8 mouse cellular contexts compared by ENCODE assay signal in the genomic region with DNA sequence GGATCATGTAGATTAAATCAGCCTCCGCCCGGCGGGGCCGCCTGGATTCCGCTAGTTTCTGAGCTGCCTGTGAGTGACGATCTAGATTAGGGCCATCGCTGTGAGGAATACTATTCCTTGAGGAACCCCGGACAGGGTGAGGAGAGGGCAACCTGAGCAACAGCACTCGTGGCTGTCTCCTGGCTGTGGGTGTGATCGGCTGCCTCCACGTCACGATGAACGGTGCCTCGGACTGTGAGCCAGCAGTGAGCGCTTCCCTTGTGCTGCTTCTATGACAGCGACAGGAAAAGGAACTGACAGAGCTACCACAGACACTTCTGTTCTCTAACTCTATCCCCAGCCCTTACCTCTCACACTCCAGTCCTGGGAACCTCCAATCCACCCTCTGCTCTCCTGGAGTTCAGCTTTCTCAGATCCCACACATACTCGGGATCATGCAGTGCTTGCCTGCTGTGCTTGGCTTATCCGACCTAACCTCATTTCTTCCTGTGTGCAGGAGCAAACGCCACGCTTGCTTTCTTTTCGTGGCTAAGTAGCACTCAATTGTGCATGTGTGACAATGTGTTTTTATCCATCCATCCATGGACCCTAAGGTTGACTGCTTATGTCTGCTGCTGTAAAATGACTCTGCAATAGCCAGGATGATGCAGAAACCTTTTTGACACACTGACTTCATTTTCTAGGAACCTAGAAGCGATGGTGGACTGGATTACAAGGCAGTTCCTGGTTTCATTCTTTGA. TPM values are rescaled to one million over a fixed set of nuclear protein-coding genes. Genes with fewer than 3 reads are reported as not detected.
DNase-seq lines count a peak whose midpoint lies in the region; ATAC-seq and TF ChIP-seq lines count a peak whose summit lies in the region.

No protein-coding gene starts in this region.

- no peak for TF ChIP-seq CTCF in heart, adult 2 months (IDR thresholded peaks at IDR 0.05)
- no peak for TF ChIP-seq CTCF in lung, postnatal 0 days (IDR thresholded peaks at IDR 0.05)

- no peak overlapping the region for H3K27ac ChIP-seq in forebrain, embryonic 13.5 days
- no peak overlapping the region for H3K27ac ChIP-seq in forebrain, embryonic 16.5 days (ENCODE audit: low read length)
- peak overlapping the region; percentile 24; the same call in 1 of the 2 replicates for H3K27ac ChIP-seq in heart, adult 2 months
- H3K27ac ChIP-seq in lung, postnatal 0 days (ENCODE audit: low read length), result no peak overlapping the region
- H3K27ac ChIP-seq in neural tube, embryonic 15.5 days (replicated peaks), result no peak overlapping the region

- H3K9me3 ChIP-seq in forebrain, embryonic 13.5 days (replicated peaks), result no peaks in the 10 kb centered on the region
- H3K9me3 ChIP-seq in forebrain, embryonic 16.5 days (ENCODE audit: control insufficient read depth, low read length), result no peaks in the 10 kb centered on the region
- H3K9me3 ChIP-seq in lung, postnatal 0 days (ENCODE audit: low read length), result no peaks in the 10 kb centered on the region
- no peaks in the 10 kb centered on the region for H3K9me3 ChIP-seq in neural tube, embryonic 15.5 days (replicated peaks)

- no peak for ATAC-seq in forebrain, embryonic 13.5 days
- no peak for ATAC-seq in forebrain, embryonic 16.5 days
- peak; percentile 39; the same call in 1 of the 2 replicates for ATAC-seq in lung, postnatal 0 days
- no peak for ATAC-seq in neural tube, embryonic 15.5 days (ENCODE audit: low FRiP score)

- H3K4me3 ChIP-seq in forebrain, embryonic 13.5 days, result no peak overlapping the region
- H3K4me3 ChIP-seq in forebrain, embryonic 16.5 days (replicated peaks; ENCODE audit: low read length), result no peak overlapping the region
- H3K4me3 ChIP-seq in heart, adult 2 months, result peak overlapping the region; percentile 38
- no peak overlapping the region for H3K4me3 ChIP-seq in lung, postnatal 0 days (ENCODE audit: low read depth, low read length)
- no peak overlapping the region for H3K4me3 ChIP-seq in neural tube, embryonic 15.5 days (replicated peaks)

- H3K4me2 ChIP-seq in forebrain, embryonic 13.5 days, result peak overlapping the region; percentile 15
- H3K4me2 ChIP-seq in forebrain, embryonic 16.5 days (ENCODE audit: low read length), result no peak overlapping the region
- H3K4me2 ChIP-seq in lung, postnatal 0 days (replicated peaks; ENCODE audit: low read depth, low read length), result peak overlapping the region; percentile 30
- no peak overlapping the region for H3K4me2 ChIP-seq in neural tube, embryonic 15.5 days

- H3K9ac ChIP-seq in forebrain, embryonic 13.5 days, result no peak overlapping the region
- no peak overlapping the region for H3K9ac ChIP-seq in forebrain, embryonic 16.5 days (replicated peaks; ENCODE audit: low read depth, low read length)
- H3K9ac ChIP-seq in heart, adult 2 months (ENCODE audit: low read depth, low read length), result peak overlapping the region; percentile 39
- H3K9ac ChIP-seq in lung, postnatal 0 days (replicated peaks; ENCODE audit: low read depth), result no peak overlapping the region
- no peak overlapping the region for H3K9ac ChIP-seq in neural tube, embryonic 15.5 days (replicated peaks)

- H3K36me3 ChIP-seq in forebrain, embryonic 13.5 days (ENCODE audit: poor library complexity, severe bottlenecking), result peaks cover 4% of the 10 kb centered on the region; the same call in 1 of the 2 replicates
- no peaks in the 10 kb centered on the region for H3K36me3 ChIP-seq in forebrain, embryonic 16.5 days (ENCODE audit: control insufficient read depth, insufficient read depth)
- no peaks in the 10 kb centered on the region for H3K36me3 ChIP-seq in heart, adult 2 months (ENCODE audit: control insufficient read depth, insufficient read depth, low read length)
- H3K36me3 ChIP-seq in lung, postnatal 0 days (ENCODE audit: insufficient read depth, low read length), result no peaks in the 10 kb centered on the region
- H3K36me3 ChIP-seq in neural tube, embryonic 15.5 days, result no peaks in the 10 kb centered on the region

- no peak for TF ChIP-seq POLR2A in heart, adult 2 months (IDR thresholded peaks at IDR 0.05; ENCODE audit: insufficient read depth, low read depth, low read length)

- DNase-seq in CD4-positive, CD25-positive, alpha-beta regulatory T cell, adult 2 months (ENCODE audit: low read depth, low spot score), result peak; percentile 53
- DNase-seq in heart, adult 2 months, result peak; percentile 46
- DNase-seq in lung, postnatal 0 days (ENCODE audit: low spot score), result no peak
- no peak for DNase-seq in ovary, postnatal 36 days (ENCODE audit: low spot score)
- no peak for DNase-seq in cerebellum, postnatal 36 days

- no peaks in the 10 kb centered on the region; the same call in 1 of the 2 replicates for H3K79me2 ChIP-seq in heart, adult 2 months (replicated peaks; ENCODE audit: control insufficient read depth, insufficient read depth, low read length)

- TF ChIP-seq EP300 in heart, adult 2 months (IDR thresholded peaks at IDR 0.05; ENCODE audit: insufficient read depth, low read depth, low read length), result no peak
- TF ChIP-seq EP300 in lung, postnatal 0 days (IDR thresholded peaks at IDR 0.05), result no peak

- 73% methylated on average over 22 of the region's 22 CpGs for WGBS in forebrain, embryonic 13.5 days
- WGBS in forebrain, embryonic 16.5 days, result 64% methylated on average over 22 of the region's 22 CpGs
- WGBS in heart, adult 2 months, result 31% methylated on average over 22 of the region's 22 CpGs
- 54% methylated on average over 22 of the region's 22 CpGs for WGBS in lung, postnatal 0 days
- WGBS in neural tube, embryonic 15.5 days, result 74% methylated on average over 22 of the region's 22 CpGs

- H3K4me1 ChIP-seq in forebrain, embryonic 13.5 days, result peaks cover 51% of the 10 kb centered on the region
- peaks cover 14% of the 10 kb centered on the region for H3K4me1 ChIP-seq in forebrain, embryonic 16.5 days (replicated peaks; ENCODE audit: control insufficient read depth, insufficient read depth, low read length)
- no peaks in the 10 kb centered on the region for H3K4me1 ChIP-seq in heart, adult 2 months (ENCODE audit: control insufficient read depth, insufficient read depth, low read length)
- H3K4me1 ChIP-seq in lung, postnatal 0 days (ENCODE audit: insufficient read depth, low read depth, low read length), result peaks cover 11% of the 10 kb centered on the region
- H3K4me1 ChIP-seq in neural tube, embryonic 15.5 days, result peaks cover 16% of the 10 kb centered on the region

- no peaks in the 10 kb centered on the region for H3K27me3 ChIP-seq in forebrain, embryonic 13.5 days
- H3K27me3 ChIP-seq in forebrain, embryonic 16.5 days (replicated peaks; ENCODE audit: control insufficient read depth, insufficient read depth, low read length), result no peaks in the 10 kb centered on the region
- H3K27me3 ChIP-seq in heart, adult 2 months (ENCODE audit: control insufficient read depth, insufficient read depth, low read length), result no peaks in the 10 kb centered on the region
- no peaks in the 10 kb centered on the region for H3K27me3 ChIP-seq in lung, postnatal 0 days (replicated peaks; ENCODE audit: insufficient read depth, low read length)
- no peaks in the 10 kb centered on the region for H3K27me3 ChIP-seq in neural tube, embryonic 15.5 days (replicated peaks)

- intact Hi-C loops in heart, adult 2 months (cut with DNase I), result no loop called here

RNA-seq across cellular contexts. Expression of gene Hs2st1, which starts 8.3 kb away (rescaled TPM):
- 23.3 and 26.2 TPM in 2 replicates for polyA plus RNA-seq in forebrain, embryonic 13.5 days (2015; fragmentation: Nextera tagmentation; extraction: Ambion mirVana)
- 16.3 and 17.7 TPM in 2 replicates for polyA plus RNA-seq in forebrain, embryonic 16.5 days (2015; fragmentation: Nextera tagmentation; extraction: Ambion mirVana)
- total RNA-seq in heart, adult 2 months (2021), result 1 to 10 TPM; 7.2 to 8.4 TPM
- 2.3 and 5.2 TPM in 2 replicates for polyA plus RNA-seq in heart, adult 2 months (2012; rRNA removed)
- 25.1 and 29.3 TPM in 2 replicates for polyA plus RNA-seq in lung, postnatal 0 days (2015; fragmentation: Nextera tagmentation; extraction: Ambion mirVana)
- polyA plus RNA-seq in neural tube, embryonic 15.5 days (2015; fragmentation: Nextera tagmentation; extraction: Ambion mirVana), result 13.6 and 14.4 TPM in 2 replicates

RNA-seq across cellular contexts. Expression of gene Selenof, which starts 8.4 kb away (rescaled TPM):
- 560 and 579 TPM in 2 replicates for polyA plus RNA-seq in forebrain, embryonic 13.5 days (2015; fragmentation: Nextera tagmentation; extraction: Ambion mirVana)
- 538 and 568 TPM in 2 replicates for polyA plus RNA-seq in forebrain, embryonic 16.5 days (2015; fragmentation: Nextera tagmentation; extraction: Ambion mirVana)
- total RNA-seq in heart, adult 2 months (2021), result 100 to 1,000 TPM; 127 to 136 TPM
- polyA plus RNA-seq in heart, adult 2 months (2012; rRNA removed), result 97.2 and 155 TPM in 2 replicates
- 837 and 926 TPM in 2 replicates for polyA plus RNA-seq in lung, postnatal 0 days (2015; fragmentation: Nextera tagmentation; extraction: Ambion mirVana)
- 598 and 611 TPM in 2 replicates for polyA plus RNA-seq in neural tube, embryonic 15.5 days (2015; fragmentation: Nextera tagmentation; extraction: Ambion mirVana)

Comparison
In these comparisons a context has a peak if more than half of its experiments do, and no peak if none do; other contexts are left out.
1. H3K4me2 ChIP-seq: peak in forebrain, embryonic 13.5 days (single experiment) and lung, postnatal 0 days (single experiment); none in forebrain, embryonic 16.5 days (single experiment) and neural tube, embryonic 15.5 days (single experiment).
2. DNase-seq: peak in CD4-positive, CD25-positive, alpha-beta regulatory T cell, adult 2 months (single experiment) and heart, adult 2 months (2 of 2); none in lung, postnatal 0 days (single experiment), ovary, postnatal 36 days (single experiment) and cerebellum, postnatal 36 days (0 of 2).